Mouse (Mus musculus) kidney, embryonic 14.5 days (tissue): ENCODE data around the gene Slc35c2. TPM values are rescaled to one million over a fixed set of nuclear protein-coding genes. Genes with fewer than 3 reads are reported as not detected.

ENCODE experiments used
- ATAC-seq: fragments of 200-750 bp; cut with Nextera tagmentation; 2 replicates; pipeline ENCODE4 v1.8.0; 2017; ENCODE audit warnings: moderate number of reproducible peaks, mild to moderate bottlenecking, moderate TSS enrichment, moderate library complexity; ENCODE audit not compliant: low FRiP score, low TSS enrichment
- H3K27ac ChIP-seq: fragments of 300-500 bp; sonication (generic); 2 replicates; pipeline ENCODE4 v1.5.1; 2014; ENCODE audit warnings: low read depth, mild to moderate bottlenecking, low read length, moderate library complexity, mixed read lengths
- H3K27me3 ChIP-seq: fragments of 300-500 bp; sonication (generic); 2 replicates; pipeline ENCODE4 v1.6.1; 2014; ENCODE audit warnings: mild to moderate bottlenecking, low read length; ENCODE audit not compliant: control insufficient read depth, insufficient read depth
- H3K36me3 ChIP-seq: fragments of 300-500 bp; sonication (generic); 2 replicates; pipeline ENCODE4 v1.6.1; 2014; ENCODE audit warnings: low read length, mixed read lengths; ENCODE audit not compliant: control insufficient read depth, insufficient read depth
- H3K4me1 ChIP-seq: fragments of 300-500 bp; sonication (generic); 2 replicates; pipeline ENCODE4 v1.6.1; 2014; ENCODE audit warnings: low read length, mixed read lengths; ENCODE audit not compliant: control insufficient read depth, insufficient read depth
- H3K4me2 ChIP-seq: fragments of 300-500 bp; sonication (generic); replicated peaks from 2 replicates; pipeline ENCODE4 v1.6.1; 2014; ENCODE audit warnings: low read depth, mild to moderate bottlenecking, low read length
- H3K4me3 ChIP-seq: fragments of 300-500 bp; sonication (generic); 2 replicates; pipeline ENCODE4 v1.5.1; 2014; ENCODE audit warnings: mild to moderate bottlenecking, low read length
- H3K9ac ChIP-seq: fragments of 300-500 bp; sonication (generic); 2 replicates; pipeline ENCODE4 v1.6.1; 2014; ENCODE audit warnings: low read depth, mild to moderate bottlenecking, low read length, moderate library complexity
- H3K9me3 ChIP-seq: fragments of 300-500 bp; sonication (generic); 2 replicates; pipeline ENCODE4 v1.6.1; 2016; ENCODE audit warnings: low read length; ENCODE audit not compliant: control insufficient read depth
- WGBS: fragments of 180-500 bp; shearing (Covaris S2); extraction: QIAGEN DNeasy Blood & Tissue Kit; methylation state at CpG from one replicate; pipeline ENCODE4 v1.1.7; 2014; 5-methylcytosine and 5-hydroxymethylcytosine counted together
- polyA plus RNA-seq: library from polyadenylated mRNA; unstranded; fragments of >200 nt; fragmentation: Nextera tagmentation; extraction: Ambion mirVana; gene quantifications from 2 replicates; pipeline ENCODE4 v1.2.1, GENCODE M21; 2014

Gene Slc35c2
- polyA plus RNA-seq, 1 experiment from 2014 or later = 54.1 TPM

- peaks cover 59% of the 10 kb centered on the region for H3K4me1 ChIP-seq
- H3K36me3 ChIP-seq = no peaks in the 10 kb centered on the region; the same call in 1 of the 2 replicates
- H3K27me3 ChIP-seq = no peaks in the 10 kb centered on the region
- no peak; the same call in 1 of the 2 replicates for ATAC-seq
- no peaks in the 10 kb centered on the region for H3K9me3 ChIP-seq
- H3K27ac ChIP-seq = no peak overlapping the region
- no peak overlapping the region; the same call in 1 of the 2 replicates for H3K4me3 ChIP-seq
- peak overlapping the region; percentile 25 for H3K4me2 ChIP-seq
- 17% methylated on average over 5 of the region's 5 CpGs for WGBS
- peak overlapping the region; percentile 20; the same call in 1 of the 2 replicates for H3K9ac ChIP-seq
These were observed 36.3 kb upstream of the Slc35c2 start for GRCm38 (mm10) chr2:165323928-165324327.

GRCm38 (mm10) chr2:165323484-165323883, 35.8 kb upstream of the Slc35c2 start:
- peak overlapping the region; percentile 25 for H3K4me2 ChIP-seq
- no peaks in the 10 kb centered on the region for H3K27me3 ChIP-seq
- no peaks in the 10 kb centered on the region; the same call in 1 of the 2 replicates for H3K36me3 ChIP-seq
- no peaks in the 10 kb centered on the region for H3K9me3 ChIP-seq
- peak overlapping the region; percentile 20; the same call in 1 of the 2 replicates for H3K9ac ChIP-seq
- no peak overlapping the region for H3K27ac ChIP-seq
- 62% methylated on average over 5 of the region's 5 CpGs for WGBS
- peaks cover 64% of the 10 kb centered on the region for H3K4me1 ChIP-seq
- H3K4me3 ChIP-seq = no peak overlapping the region; the same call in 1 of the 2 replicates
- ATAC-seq = no peak

DNA sequence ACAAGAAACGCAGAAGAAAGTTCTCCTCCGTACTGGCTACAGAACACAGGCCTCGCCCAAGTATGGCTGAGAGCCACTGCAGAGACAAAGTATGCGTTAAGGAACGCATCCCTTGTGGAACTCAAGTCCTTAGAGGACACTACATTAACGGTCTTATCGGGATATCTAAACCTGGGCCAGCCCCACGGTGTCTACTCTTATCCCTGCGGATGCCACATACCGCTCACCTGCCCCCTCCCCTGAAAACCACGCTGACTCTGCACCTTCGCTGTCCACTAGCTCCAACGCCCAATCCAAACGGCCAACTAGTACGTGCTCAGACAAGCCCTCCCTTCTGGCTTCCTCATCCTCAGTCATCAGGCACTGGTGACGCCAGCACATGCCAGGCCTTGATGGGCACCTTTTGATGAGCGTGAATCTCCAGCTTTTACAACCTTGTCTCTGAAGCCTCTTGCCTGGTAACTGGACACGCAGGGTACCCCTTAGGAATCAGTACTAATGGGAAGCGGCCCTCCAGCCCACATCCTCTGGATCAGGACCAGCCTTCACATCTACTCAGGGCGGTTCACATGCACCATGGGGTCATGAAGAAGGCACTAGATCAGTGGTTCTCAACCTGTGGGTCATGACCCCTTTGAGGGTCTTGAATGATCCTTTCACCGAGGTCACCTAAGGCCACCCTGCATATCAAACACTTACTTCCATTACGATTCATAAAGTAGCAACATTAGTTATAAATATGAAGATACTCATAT, 34.5 kb upstream of the Slc35c2 start:
- Histone ChIP-seq H3K4me2 (no peak overlapping the region), H3K4me3 (no peak overlapping the region), H3K27ac (no peak overlapping the region), H3K36me3 (no peaks in the 10 kb centered on the region; the same call in 1 of the 2 replicates), H3K4me1 (peaks cover 74% of the 10 kb centered on the region), H3K27me3 (no peaks in the 10 kb centered on the region), H3K9ac (peak overlapping the region; percentile 18; the same call in 1 of the 2 replicates), H3K9me3 (no peaks in the 10 kb centered on the region)
- 85% methylated on average over 22 of the region's 22 CpGs for WGBS
- no peak for ATAC-seq

DNA sequence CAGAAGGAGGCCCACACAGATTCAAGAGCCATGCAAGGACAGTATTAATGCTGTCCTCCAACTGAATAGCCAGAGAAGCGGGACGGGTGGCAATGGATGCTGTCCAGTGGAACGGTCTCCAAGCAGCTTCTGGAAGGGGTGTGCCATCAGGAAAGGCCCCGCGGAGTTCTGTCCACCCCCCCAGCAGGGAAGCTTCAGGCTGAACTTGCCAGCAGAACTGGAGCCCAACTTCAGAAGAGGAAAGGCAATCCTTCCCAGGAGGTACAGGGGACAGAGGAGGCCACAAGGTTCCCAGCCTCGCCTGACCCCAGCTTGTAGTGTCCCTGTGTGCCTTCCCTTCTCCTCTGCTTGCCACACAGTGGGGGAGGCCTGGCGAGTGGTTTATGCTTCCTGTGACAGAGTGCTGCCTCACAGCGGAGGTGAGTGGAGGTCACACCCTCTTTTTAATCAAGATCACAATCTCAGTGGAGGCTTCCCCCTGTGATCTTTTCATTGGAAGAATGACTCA, 33.8 kb upstream of the Slc35c2 start:
- 43% methylated on average over 8 of the region's 8 CpGs for WGBS
- no peak overlapping the region for H3K4me2 ChIP-seq
- ATAC-seq = no peak
- no peaks in the 10 kb centered on the region for H3K9me3 ChIP-seq
- no peaks in the 10 kb centered on the region for H3K27me3 ChIP-seq
- H3K27ac ChIP-seq = peak overlapping the region; percentile 67; the same call in 1 of the 2 replicates
- 0 out of 2 replicates have a peak overlapping the region, but pooled peaks have one; percentile 7 for H3K9ac ChIP-seq
- H3K4me3 ChIP-seq = no peak overlapping the region
- no peaks in the 10 kb centered on the region; the same call in 1 of the 2 replicates for H3K36me3 ChIP-seq
- peaks cover 79% of the 10 kb centered on the region for H3K4me1 ChIP-seq

DNA sequence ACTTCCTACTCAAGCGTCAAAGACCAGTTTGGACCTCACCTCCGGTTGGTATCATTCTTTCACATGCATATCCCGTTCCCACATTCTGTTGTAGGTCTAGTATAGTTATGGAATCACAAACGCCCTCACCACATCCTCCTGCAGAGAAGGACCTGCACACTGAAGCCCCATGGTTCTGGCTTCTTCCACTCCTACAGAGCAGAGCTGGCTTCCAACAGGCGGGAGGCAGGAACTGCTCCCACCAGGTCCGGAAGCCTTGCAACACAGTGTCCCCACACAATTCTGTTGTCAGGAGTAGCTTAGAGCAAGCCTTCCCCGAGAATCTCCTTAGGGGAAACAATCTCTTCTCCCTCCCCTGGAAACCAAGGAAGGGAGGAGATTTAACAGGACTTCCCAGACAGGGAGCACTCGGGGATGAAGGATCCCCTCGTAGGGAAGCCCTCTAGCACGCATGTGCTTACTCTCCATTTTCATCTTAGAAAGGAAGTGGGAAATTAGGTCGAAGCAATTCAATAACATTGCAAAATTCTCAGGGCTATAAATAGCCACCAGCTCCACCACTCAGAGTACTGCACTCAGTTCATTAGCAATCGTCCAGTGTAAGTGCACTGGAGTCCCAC, 33.0 kb upstream of the Slc35c2 start:
- Histone ChIP-seq H3K4me1 (peaks cover 84% of the 10 kb centered on the region), H3K27me3 (no peaks in the 10 kb centered on the region), H3K4me3 (no peak overlapping the region), H3K9ac (no peak overlapping the region), H3K4me2 (no peak overlapping the region), H3K36me3 (peaks cover 4% of the 10 kb centered on the region), H3K27ac (peak overlapping the region; percentile 69), H3K9me3 (no peaks in the 10 kb centered on the region)
- ATAC-seq = no peak
- WGBS = 58% methylated on average over 12 of the region's 12 CpGs

GRCm38 (mm10) chr2:165319503-165319902, 31.8 kb upstream of the Slc35c2 start:
- no peak overlapping the region for H3K4me3 ChIP-seq
- H3K4me2 ChIP-seq = no peak overlapping the region
- H3K9ac ChIP-seq = no peak overlapping the region
- H3K36me3 ChIP-seq = peaks cover 15% of the 10 kb centered on the region
- no peaks in the 10 kb centered on the region for H3K9me3 ChIP-seq
- H3K27me3 ChIP-seq = no peaks in the 10 kb centered on the region
- H3K27ac ChIP-seq = no peak overlapping the region
- no peak for ATAC-seq
- 42% methylated on average over 4 of the region's 4 CpGs for WGBS
- peaks cover 79% of the 10 kb centered on the region for H3K4me1 ChIP-seq

- Histone ChIP-seq H3K4me3 (no peak overlapping the region), H3K27me3 (no peaks in the 10 kb centered on the region), H3K4me1 (peaks cover 79% of the 10 kb centered on the region), H3K4me2 (no peak overlapping the region), H3K9ac (no peak overlapping the region), H3K9me3 (no peaks in the 10 kb centered on the region), H3K27ac (no peak overlapping the region), H3K36me3 (peaks cover 20% of the 10 kb centered on the region)
- no peak for ATAC-seq
- WGBS = 74% methylated on average over 7 of the region's 7 CpGs
These were observed 31.3 kb upstream of the Slc35c2 start for GRCm38 (mm10) chr2:165318941-165319340.

DNA sequence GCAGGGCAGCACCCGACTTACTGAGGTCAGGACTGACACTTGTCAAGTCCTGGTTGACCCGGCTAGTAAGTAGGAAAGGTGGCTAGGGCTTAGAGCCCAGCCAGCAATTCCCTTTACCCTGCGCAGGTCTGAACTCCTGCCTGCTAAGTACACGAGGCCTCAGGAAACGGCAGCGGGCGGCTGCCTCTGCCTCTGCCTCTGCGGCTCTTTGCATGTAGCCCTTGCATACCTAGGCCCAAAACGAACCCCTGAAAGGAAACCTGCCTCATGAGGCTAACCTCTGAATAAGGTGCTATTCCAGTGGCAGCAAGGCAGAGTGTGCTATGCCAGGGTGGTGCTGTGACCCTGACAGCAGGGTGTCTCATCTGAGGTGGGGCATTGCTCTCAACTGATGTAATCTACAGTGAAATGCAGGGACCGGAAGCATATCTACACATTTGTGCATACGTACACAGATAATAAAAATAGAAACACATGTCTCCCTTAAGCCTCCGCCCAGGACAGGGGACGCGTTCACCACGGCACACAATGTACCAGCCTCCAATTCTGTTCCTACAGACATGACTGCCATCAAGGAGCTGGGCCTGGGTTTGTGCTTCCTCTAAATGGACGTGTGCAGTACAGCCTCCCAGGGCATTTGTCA, 30.1 kb upstream of the Slc35c2 start:
- H3K9ac ChIP-seq = peak overlapping the region; percentile 42; the same call in 1 of the 2 replicates
- no peaks in the 10 kb centered on the region for H3K9me3 ChIP-seq
- no peak overlapping the region for H3K4me3 ChIP-seq
- 51% methylated on average over 16 of the region's 16 CpGs for WGBS
- no peak overlapping the region for H3K4me2 ChIP-seq
- ATAC-seq = no peak
- H3K27me3 ChIP-seq = no peaks in the 10 kb centered on the region
- peaks cover 26% of the 10 kb centered on the region for H3K36me3 ChIP-seq
- H3K27ac ChIP-seq = peak overlapping the region; percentile 78
- peaks cover 75% of the 10 kb centered on the region for H3K4me1 ChIP-seq
